Mouse (Mus musculus): Measurements from ENCODE around the gene Gtpbp4. TPM values are rescaled to one million over a fixed set of nuclear protein-coding genes. Genes with fewer than 3 reads are reported as not detected.
"Not testable (repeated sequence)": the region's sequence is repeated elsewhere in the genome, so short reads cannot be mapped to it uniquely, and the experiment has no call there.

Gtpbp4 gene
- polyA plus RNA-seq, 1 experiment from 2014 or later, result 110 TPM

DNA sequence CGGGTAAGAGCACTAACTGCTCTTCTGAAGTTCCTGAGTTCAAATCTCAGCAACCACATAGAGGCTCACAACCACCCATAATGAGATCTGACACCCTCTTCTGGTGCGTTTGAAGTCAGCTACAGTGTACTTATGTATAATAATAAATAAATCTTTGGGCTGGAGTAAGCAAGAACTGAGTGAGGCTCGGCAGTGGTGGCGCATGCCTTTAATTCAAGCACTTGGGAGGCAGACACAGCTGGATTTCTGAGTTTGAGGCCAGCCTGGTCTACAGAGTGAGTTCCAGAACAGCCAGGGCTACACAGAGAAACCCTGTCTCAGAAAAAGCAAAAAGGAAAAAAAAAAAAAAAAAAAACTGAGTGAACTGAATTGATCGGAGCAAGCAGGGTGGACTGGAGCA lies 1.3 kb upstream of the Gtpbp4 start:
- ATAC-seq (ENCODE audit: insufficient read depth, low FRiP score, low TSS enrichment); H3K4me3 ChIP-seq (ENCODE audit: low read depth, low read length); H3K27ac ChIP-seq (ENCODE audit: low read depth, low read length); H3K9me3 ChIP-seq (ENCODE audit: control insufficient read depth, low read length); H3K4me1 ChIP-seq (ENCODE audit: control insufficient read depth, insufficient read depth, low read length); H3K4me2 ChIP-seq (ENCODE audit: low read depth); H3K27me3 ChIP-seq (ENCODE audit: control insufficient read depth, insufficient read depth, low read length); DNase-seq (ENCODE audit: low spot score); H3K36me3 ChIP-seq (ENCODE audit: control insufficient read depth, insufficient read depth, low read length); H3K9ac ChIP-seq (ENCODE audit: low read length): not testable (repeated sequence)
- 86% methylated on average over 5 of the region's 5 CpGs for WGBS

DNA sequence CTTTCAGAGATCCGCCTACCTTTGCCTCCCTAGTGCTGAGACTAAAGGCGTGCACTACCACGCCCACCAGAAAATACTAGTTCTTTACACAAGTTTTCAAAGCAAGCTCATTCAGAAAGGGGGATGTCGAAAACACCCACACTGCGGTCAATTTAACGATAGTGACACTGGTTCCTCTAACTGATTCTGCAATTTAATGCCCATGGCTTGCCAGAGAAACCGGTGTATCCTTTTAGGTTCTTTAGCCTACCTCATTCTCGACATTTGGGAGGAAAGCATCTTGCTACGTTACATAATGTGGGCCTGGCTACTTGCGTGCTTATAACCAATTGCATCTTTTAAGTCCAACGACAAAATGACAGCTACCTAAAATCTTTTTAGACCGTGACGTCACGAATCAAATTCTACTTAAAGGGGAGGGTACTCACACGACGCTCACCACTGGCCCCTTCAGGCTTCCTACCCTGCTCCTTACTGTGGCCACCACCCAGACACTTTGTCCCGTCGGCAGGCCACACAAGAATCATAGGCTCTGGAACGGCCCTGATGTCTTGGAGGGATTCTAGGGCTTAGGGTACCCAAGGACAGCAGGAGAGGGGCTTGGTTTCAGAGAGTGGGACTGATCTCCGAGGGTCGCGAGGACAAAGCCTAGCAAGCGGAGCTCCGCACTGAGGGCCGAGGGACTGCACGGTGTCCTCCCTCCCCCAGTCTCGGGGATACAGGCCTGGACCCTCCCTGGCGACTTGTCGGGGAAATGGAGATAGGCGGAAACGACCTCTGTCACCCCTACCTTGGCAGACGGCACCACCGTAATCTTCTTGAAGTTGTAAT lies 509 bp downstream of the Gtpbp4 start:
- no peaks in the 10 kb centered on the region for H3K27me3 ChIP-seq (ENCODE audit: control insufficient read depth, insufficient read depth, low read length)
- DNase-seq (ENCODE audit: low spot score) (no peak), ATAC-seq (ENCODE audit: insufficient read depth, low FRiP score, low TSS enrichment) (peak; percentile 79)
- no peak overlapping the region for H3K27ac ChIP-seq (ENCODE audit: low read depth, low read length)
- H3K36me3 ChIP-seq (ENCODE audit: control insufficient read depth, insufficient read depth, low read length), result no peaks in the 10 kb centered on the region
- H3K9ac ChIP-seq (ENCODE audit: low read length), result peak overlapping the region; percentile 83
- H3K9me3 ChIP-seq (ENCODE audit: control insufficient read depth, low read length), result no peaks in the 10 kb centered on the region
- H3K4me2 ChIP-seq (ENCODE audit: low read depth), result peak overlapping the region; percentile 82
- H3K4me3 ChIP-seq (ENCODE audit: low read depth, low read length), result peak overlapping the region; percentile 90
- whole genome bisulfite sequencing, result 4% methylated on average over 33 of the region's 33 CpGs
- peaks cover 5% of the 10 kb centered on the region; the same call in 1 of the 2 replicates for H3K4me1 ChIP-seq (ENCODE audit: control insufficient read depth, insufficient read depth, low read length)

DNA sequence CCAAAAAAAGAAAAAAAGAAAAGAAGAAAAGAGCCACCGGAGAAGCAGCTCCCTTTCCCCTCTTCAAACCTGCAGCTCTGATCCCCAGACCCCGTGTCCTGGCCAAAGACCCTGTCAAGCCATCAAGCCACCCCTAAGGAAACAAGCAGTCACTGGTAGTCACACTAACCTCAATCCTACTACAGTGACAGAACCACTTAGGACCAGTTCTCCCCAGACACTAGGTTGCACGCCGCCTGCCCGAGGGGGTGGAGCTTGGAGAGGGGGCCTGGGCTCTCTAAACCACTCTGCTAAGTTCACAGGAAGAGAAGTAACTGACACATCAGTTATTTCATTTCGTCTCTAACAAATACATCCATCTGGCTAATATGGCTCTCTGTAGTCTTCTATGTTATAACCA lies 3.7 kb downstream of the Gtpbp4 start:
- Histone ChIP-seq H3K4me3 (ENCODE audit: low read depth, low read length) (no peak overlapping the region), H3K36me3 (ENCODE audit: control insufficient read depth, insufficient read depth, low read length) (no peaks in the 10 kb centered on the region; the same call in 1 of the 2 replicates), H3K4me1 (ENCODE audit: control insufficient read depth, insufficient read depth, low read length) (peaks cover 5% of the 10 kb centered on the region; the same call in 1 of the 2 replicates), H3K9ac (ENCODE audit: low read length) (no peak overlapping the region), H3K27ac (ENCODE audit: low read depth, low read length) (no peak overlapping the region), H3K4me2 (ENCODE audit: low read depth) (no peak overlapping the region), H3K27me3 (ENCODE audit: control insufficient read depth, insufficient read depth, low read length) (no peaks in the 10 kb centered on the region), H3K9me3 (ENCODE audit: control insufficient read depth, low read length) (no peaks in the 10 kb centered on the region)
- WGBS, result 98% methylated on average over 6 of the region's 6 CpGs
- ATAC-seq (ENCODE audit: insufficient read depth, low FRiP score, low TSS enrichment) (no peak), DNase-seq (ENCODE audit: low spot score) (no peak)

DNA sequence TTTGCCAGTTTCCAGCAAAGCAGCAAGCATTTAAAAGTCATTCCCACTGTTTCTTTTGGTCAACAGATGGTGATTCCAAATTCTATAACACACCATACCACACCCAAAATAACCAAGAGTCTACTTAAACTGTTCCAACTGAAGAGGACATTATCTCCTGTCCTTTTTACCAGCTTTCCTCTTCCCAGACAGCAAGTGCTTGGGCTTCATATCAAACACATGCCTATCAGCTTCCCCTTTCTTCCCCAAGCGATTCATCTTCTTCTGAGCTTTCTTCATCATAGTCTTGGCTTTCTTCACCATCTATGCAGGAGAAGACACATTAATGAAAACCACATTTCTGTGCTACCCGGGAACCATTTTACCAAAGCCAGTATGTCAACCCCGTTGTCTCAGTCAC lies 22.9 kb downstream of the Gtpbp4 start:
- no peak overlapping the region for H3K9ac ChIP-seq (ENCODE audit: low read length)
- no peak overlapping the region for H3K4me3 ChIP-seq (ENCODE audit: low read depth, low read length)
- no peak overlapping the region for H3K27ac ChIP-seq (ENCODE audit: low read depth, low read length)
- H3K4me2 ChIP-seq (ENCODE audit: low read depth), result no peak overlapping the region
- WGBS, result 95% methylated on average over 3 of the region's 3 CpGs
- H3K36me3 ChIP-seq (ENCODE audit: control insufficient read depth, insufficient read depth, low read length), result peaks cover 23% of the 10 kb centered on the region
- no peak for ATAC-seq (ENCODE audit: insufficient read depth, low FRiP score, low TSS enrichment)
- no peaks in the 10 kb centered on the region for H3K4me1 ChIP-seq (ENCODE audit: control insufficient read depth, insufficient read depth, low read length)
- H3K27me3 ChIP-seq (ENCODE audit: control insufficient read depth, insufficient read depth, low read length), result no peaks in the 10 kb centered on the region
- DNase-seq (ENCODE audit: low spot score), result no peak
- H3K9me3 ChIP-seq (ENCODE audit: control insufficient read depth, low read length), result no peaks in the 10 kb centered on the region

DNA sequence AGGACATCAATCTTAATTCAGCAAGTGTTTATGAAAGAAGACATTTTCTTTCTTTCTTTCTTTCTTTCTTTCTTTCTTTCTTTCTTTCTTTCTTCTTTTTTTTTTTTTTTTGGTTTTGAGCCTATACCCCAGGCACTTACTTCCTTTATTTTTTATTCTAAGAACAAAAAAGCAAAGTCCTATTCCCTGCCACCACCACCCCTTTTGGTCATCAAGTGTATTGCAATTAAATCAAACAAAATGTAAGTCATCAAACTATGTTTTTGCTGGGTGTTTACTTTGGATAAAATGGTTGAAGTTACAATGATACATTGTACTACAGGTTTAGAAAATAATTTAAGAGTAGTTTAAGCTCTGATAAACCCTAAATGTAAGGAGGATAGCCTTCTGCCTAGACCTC lies 23.5 kb downstream of the Gtpbp4 start:
- H3K9ac ChIP-seq (ENCODE audit: low read length), result no peak overlapping the region
- H3K9me3 ChIP-seq (ENCODE audit: control insufficient read depth, low read length), result no peaks in the 10 kb centered on the region
- DNase-seq (ENCODE audit: low spot score) (no peak), ATAC-seq (ENCODE audit: insufficient read depth, low FRiP score, low TSS enrichment) (no peak)
- H3K4me2 ChIP-seq (ENCODE audit: low read depth), result no peak overlapping the region
- no peaks in the 10 kb centered on the region for H3K4me1 ChIP-seq (ENCODE audit: control insufficient read depth, insufficient read depth, low read length)
- H3K36me3 ChIP-seq (ENCODE audit: control insufficient read depth, insufficient read depth, low read length), result peaks cover 23% of the 10 kb centered on the region
- no peak overlapping the region for H3K4me3 ChIP-seq (ENCODE audit: low read depth, low read length)
- H3K27ac ChIP-seq (ENCODE audit: low read depth, low read length), result no peak overlapping the region
- H3K27me3 ChIP-seq (ENCODE audit: control insufficient read depth, insufficient read depth, low read length), result no peaks in the 10 kb centered on the region

DNA sequence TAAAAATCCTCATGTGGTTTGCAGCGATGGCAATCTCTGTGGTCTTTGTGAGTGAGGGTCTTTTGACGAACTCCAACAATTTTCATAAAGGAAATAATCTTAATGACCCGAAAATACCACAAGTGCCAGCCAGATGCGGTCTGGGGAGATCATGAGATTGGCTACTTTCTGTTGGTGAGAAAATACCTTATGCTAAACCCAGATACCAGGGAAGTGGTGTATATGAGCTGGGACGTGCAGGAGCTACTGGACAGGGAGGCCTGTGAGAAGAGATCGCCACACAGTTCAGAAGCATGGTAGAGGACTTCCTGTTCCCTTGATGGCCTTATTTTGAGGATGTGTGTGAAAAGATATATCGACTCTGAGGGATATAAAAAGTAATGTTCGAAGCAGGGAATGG lies 28.1 kb downstream of the Gtpbp4 start:
- Histone ChIP-seq H3K36me3 (ENCODE audit: control insufficient read depth, insufficient read depth, low read length) (peaks cover 7% of the 10 kb centered on the region), H3K4me1 (ENCODE audit: control insufficient read depth, insufficient read depth, low read length) (no peaks in the 10 kb centered on the region), H3K27me3 (ENCODE audit: control insufficient read depth, insufficient read depth, low read length) (no peaks in the 10 kb centered on the region), H3K9me3 (ENCODE audit: control insufficient read depth, low read length) (no peaks in the 10 kb centered on the region), H3K4me2 (ENCODE audit: low read depth) (no peak overlapping the region), H3K27ac (ENCODE audit: low read depth, low read length) (no peak overlapping the region), H3K9ac (ENCODE audit: low read length) (no peak overlapping the region), H3K4me3 (ENCODE audit: low read depth, low read length) (no peak overlapping the region)
- ATAC-seq (ENCODE audit: insufficient read depth, low FRiP score, low TSS enrichment) (no peak), DNase-seq (ENCODE audit: low spot score) (no peak)
- 91% methylated on average over 8 of the region's 8 CpGs for WGBS

DNA sequence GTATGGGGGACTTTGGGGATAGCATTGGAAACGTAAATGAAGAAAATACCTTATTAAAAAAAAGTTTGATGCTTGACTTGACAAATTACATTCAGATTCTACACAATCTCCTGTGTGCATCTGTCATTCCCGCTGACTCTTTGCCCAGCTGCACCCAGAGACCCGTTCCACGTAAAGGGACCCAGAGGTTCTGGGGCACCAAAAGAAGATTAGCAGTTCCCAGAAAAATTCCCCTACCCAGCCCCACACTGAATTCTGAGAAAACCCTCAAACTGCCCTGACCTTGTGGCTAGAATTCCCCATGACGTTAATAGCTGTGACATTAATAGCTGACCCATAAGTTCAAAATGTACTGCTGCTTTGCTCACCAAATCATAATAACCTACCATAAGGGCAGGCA lies 30.7 kb downstream of the Gtpbp4 start:
- no peak for ATAC-seq (ENCODE audit: insufficient read depth, low FRiP score, low TSS enrichment)
- Histone ChIP-seq H3K4me3 (ENCODE audit: low read depth, low read length) (no peak overlapping the region), H3K4me1 (ENCODE audit: control insufficient read depth, insufficient read depth, low read length) (no peaks in the 10 kb centered on the region), H3K9ac (ENCODE audit: low read length) (no peak overlapping the region), H3K9me3 (ENCODE audit: control insufficient read depth, low read length) (no peaks in the 10 kb centered on the region), H3K27me3 (ENCODE audit: control insufficient read depth, insufficient read depth, low read length) (no peaks in the 10 kb centered on the region), H3K36me3 (ENCODE audit: control insufficient read depth, insufficient read depth, low read length) (peaks cover 4% of the 10 kb centered on the region; the same call in 1 of the 2 replicates), H3K4me2 (ENCODE audit: low read depth) (no peak overlapping the region), H3K27ac (ENCODE audit: low read depth, low read length) (no peak overlapping the region)
- 93% methylated on average over 5 of the region's 5 CpGs for WGBS
- no peak for DNase-seq (ENCODE audit: low spot score)

DNA sequence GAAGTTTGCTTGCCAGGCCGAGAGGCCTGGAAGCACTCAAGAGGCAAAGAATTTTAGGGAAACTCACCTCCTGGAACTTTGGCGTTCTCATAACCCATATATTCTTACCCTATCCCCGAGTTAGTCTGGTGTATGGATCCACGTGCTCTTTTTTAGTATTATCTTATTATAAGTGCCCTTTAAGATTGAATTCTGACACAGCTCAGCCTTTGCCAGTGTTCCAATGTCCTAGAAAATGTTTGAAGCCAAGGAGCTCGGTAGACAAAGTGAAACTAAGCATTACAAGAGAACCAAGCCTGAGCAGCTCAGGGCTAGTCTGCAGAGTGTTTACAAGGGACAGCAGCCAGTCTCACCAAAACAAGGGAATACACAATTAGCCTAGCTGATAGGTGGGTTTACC lies 33.6 kb downstream of the Gtpbp4 start:
- not testable (repeated sequence) for H3K4me1 ChIP-seq (ENCODE audit: control insufficient read depth, insufficient read depth, low read length); ATAC-seq (ENCODE audit: insufficient read depth, low FRiP score, low TSS enrichment); H3K9ac ChIP-seq (ENCODE audit: low read length); H3K4me2 ChIP-seq (ENCODE audit: low read depth); H3K36me3 ChIP-seq (ENCODE audit: control insufficient read depth, insufficient read depth, low read length); H3K27ac ChIP-seq (ENCODE audit: low read depth, low read length); DNase-seq (ENCODE audit: low spot score); H3K4me3 ChIP-seq (ENCODE audit: low read depth, low read length); H3K9me3 ChIP-seq (ENCODE audit: control insufficient read depth, low read length); H3K27me3 ChIP-seq (ENCODE audit: control insufficient read depth, insufficient read depth, low read length)
- 37% methylated on average over 5 of the region's 5 CpGs for WGBS

DNA sequence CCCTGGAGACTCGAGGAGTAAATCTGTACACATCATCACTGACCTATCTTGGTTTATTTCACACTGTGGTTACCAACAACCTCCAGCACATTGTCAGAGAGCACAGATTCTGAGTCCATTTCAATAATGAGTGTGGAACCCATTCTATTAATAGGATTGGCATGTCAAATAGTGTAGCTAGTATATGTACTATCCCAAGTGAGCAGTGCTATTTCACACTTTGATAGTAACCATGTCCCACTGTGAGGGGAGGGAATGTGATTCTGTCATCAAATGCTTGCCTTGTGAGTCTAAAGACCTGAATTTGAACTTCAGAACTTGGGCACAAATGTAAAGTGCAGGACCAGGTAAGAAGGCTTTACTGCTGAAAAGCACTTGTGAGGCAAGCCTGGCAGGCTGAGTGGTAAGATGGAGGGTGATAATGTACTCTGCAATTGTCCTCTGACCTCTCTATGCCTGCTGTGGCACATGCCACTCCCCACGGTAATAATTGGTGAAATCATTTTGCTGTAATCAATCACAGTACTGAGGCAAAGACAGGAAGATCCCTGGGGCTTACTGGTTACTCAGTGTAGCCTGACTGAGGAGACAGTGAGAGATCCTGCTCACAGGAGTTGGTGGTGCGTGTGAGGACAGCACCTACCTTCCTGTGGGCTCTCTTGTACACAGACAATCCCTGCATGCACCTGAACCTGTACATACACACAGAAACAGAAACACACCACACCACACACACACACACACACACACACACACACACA lies 34.6 kb downstream of the Gtpbp4 start:
- 55% methylated on average over 2 of the region's 3 CpGs for whole genome bisulfite sequencing
- not testable (repeated sequence) for ATAC-seq (ENCODE audit: insufficient read depth, low FRiP score, low TSS enrichment)

More for the DNA sequence above, 34.6 kb downstream of the Gtpbp4 start:
- H3K27ac ChIP-seq (ENCODE audit: low read depth, low read length); H3K27me3 ChIP-seq (ENCODE audit: control insufficient read depth, insufficient read depth, low read length); DNase-seq (ENCODE audit: low spot score); H3K4me2 ChIP-seq (ENCODE audit: low read depth); H3K4me1 ChIP-seq (ENCODE audit: control insufficient read depth, insufficient read depth, low read length); H3K4me3 ChIP-seq (ENCODE audit: low read depth, low read length); H3K9me3 ChIP-seq (ENCODE audit: control insufficient read depth, low read length); H3K36me3 ChIP-seq (ENCODE audit: control insufficient read depth, insufficient read depth, low read length); H3K9ac ChIP-seq (ENCODE audit: low read length): not testable (repeated sequence)
